Mouse (Mus musculus): ENCODE data around the gene Kdm1b.

The Kdm1b gene

DNA sequence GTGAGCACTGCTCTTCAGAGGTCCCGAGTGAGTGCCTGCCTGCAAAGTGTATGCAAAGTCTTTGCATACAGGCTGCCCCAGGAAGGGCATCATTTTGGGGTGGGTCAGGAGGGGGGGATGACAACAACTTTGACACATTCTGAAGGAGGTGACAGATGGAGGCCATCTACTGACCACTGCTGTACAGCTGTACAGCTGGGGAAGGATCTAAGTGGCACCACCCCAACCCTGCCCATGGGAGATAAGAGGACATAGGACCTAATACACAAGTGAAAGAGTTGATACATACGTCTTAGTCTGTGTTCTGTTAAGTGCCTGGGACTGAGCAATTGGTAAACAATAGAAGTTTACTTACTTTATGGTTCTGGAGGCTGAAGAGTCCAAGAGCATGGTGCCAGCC lies 65.9 kb downstream of the Kdm1b start:
- DNase-seq (ENCODE audit: low spot score in 2 of 2) = no peak

DNA sequence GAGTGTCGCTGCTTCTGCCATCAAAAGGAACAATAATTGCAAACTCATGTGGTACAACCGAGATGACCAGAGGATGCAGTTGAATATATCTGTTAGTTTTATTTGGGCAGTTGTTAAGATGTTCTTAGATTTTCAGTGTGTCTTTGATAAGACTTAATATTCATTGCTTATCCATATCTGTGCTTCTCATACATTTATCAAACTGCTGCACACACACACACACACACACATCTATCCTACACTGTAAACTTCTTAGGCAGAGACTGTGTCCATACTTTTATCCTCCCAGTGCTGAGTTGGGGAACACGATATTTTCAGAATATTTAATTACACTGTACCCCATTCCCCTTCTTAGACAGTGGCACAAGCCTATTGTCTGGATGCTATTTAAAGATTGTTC lies 67.9 kb downstream of the Kdm1b start:
- no peak for DNase-seq (ENCODE audit: low spot score in 2 of 2)

GRCm38 (mm10) chr13:47112056-47112455 lies 68.8 kb downstream of the Kdm1b start:
- DNase-seq (ENCODE audit: low spot score in 2 of 2) = no peak

GRCm38 (mm10) chr13:47112924-47113323 lies 69.6 kb downstream of the Kdm1b start:
- DNase-seq (ENCODE audit: low spot score in 2 of 2) = no peak

DNA sequence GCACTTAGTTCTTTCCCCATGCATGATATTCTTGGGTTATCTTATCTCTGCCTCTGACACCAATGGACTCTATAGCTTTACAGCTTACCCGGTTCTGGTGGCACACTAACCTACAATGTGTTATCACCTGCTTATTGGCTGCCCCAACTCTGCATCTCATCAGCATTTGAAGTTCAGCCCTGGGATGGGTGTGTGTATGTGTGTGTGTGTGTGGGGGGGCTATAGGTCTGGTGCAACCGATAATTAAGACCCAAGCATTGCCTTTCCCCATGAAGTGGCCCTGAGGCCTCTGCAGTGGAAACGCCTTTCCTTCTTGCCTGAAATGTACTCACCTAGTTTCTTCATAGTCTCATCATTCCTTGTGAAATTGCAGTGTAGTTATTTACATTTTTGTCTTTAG lies 72.7 kb downstream of the Kdm1b start:
- DNase-seq (ENCODE audit: low spot score in 2 of 2) = no peak

- no peak for DNase-seq (ENCODE audit: low spot score in 2 of 2)
Measured at GRCm38 (mm10) chr13:47121333-47121889, 78.1 kb downstream of the Kdm1b start.

DNA sequence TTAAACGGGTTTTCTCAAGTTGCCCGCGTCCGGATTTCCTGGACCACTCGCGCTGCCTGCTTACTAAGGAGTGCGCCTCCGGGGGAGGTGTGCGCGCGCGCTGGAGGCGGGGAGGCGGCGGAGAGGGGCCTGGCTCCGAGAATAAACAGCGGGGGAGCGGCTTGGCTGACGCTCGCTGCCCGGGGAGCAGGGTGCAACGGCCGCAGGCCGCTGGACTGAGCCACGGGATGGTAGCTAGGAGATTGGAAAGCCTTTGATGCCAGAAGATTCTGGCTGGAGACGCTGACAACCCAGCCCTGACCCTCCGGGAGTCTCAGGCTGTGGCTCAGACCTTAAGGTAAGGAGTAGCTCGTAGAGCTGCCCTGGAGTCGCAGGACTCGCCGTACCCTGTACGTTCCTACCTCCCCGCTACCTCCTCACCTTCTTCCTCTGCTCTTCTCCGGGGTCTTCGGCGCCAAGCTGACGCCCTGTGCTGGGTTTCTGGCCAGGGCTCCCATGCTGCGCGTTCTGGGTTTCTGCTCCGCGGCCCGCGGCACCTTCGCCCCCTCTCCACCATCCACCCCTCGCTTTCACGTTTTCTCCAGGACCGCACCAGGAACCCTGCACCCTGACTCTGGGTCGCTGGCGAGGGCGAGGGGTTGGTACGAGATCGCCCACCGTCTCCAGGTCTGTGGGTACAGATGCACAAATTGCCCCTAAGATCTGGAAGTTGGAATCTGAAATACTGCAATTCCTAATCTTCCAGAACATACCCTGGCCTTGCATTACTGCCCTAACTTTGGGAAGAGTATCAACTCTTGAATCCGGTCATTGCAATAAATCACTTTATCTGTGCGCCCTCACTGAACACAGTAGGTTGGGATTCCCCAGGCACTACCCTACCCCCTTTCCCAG lies 79.5 kb downstream of the Kdm1b start, which contains the start of gene Rnf144b:
Rnf144b (plus strand) TSS at position 120 of the 894 bp plus-strand sequence.
- DNase-seq (ENCODE audit: low spot score in 2 of 2) = peak in 1 of 2 experiments; percentile 13

GRCm38 (mm10) chr13:47124449-47124848 lies 81.2 kb downstream of the Kdm1b start:
- DNase-seq (ENCODE audit: low spot score in 2 of 2) = no peak

GRCm38 (mm10) chr13:47124986-47125385 lies 81.7 kb downstream of the Kdm1b start:
- DNase-seq (ENCODE audit: low spot score in 2 of 2) = no peak

DNA sequence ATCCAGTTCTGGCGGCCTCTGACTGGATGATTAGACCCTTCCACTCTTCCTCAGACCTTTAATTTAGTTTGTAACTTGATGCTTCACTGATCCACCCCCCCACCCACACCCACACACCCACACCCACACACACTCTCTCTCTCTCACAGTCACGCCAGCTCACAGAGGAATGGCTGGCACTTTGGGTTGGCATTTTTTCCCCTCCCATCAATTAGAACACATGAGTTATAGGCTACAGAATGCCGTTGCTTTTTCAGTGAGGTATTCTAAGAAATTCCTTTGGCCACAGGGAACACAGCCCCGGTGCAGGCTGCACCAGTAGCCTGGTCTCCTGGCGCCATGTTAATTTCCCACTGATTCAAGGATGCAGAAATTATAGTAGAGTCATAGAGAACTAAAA lies 82.3 kb downstream of the Kdm1b start:
- no peak for DNase-seq (ENCODE audit: low spot score in 2 of 2)

DNA sequence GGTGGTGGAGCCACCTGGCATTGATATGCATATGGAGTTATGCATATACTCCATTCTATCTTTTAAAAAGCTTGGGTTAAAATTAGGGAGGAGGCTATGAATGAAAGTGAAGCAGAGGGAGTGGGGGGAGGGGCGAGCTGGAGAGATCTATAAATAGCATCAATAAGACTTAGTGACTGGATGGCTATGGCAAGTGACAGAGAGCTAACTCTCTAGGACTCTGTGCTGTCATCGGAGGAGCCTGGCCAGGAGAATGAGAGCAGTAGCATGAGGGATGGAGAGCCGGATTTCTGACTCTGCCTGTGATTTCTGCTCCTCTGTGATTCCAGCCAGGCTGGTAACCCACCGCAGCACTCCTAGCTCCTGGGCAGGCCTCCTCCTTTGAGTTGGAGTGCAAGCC lies 85.8 kb downstream of the Kdm1b start:
- DNase-seq (ENCODE audit: low spot score in 2 of 2) = no peak

DNA sequence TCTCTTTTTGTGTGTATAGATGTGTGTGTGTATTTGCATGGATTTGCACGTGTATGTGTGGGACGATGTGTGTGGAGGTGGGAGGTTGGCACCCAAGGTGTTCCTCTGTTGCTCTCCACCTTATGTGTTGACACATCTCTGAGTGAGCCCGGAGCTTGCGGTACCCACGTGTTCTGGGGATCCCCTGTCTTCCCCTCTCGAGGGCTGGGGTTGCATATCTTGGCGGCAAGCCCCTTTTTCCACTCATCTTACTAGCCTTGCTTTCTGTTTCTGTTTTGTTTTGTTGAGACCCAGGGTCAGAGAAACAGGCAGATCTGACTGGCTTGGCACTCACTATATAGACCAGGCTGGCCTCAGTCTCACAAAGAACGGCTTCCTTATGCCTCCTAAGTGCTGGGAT lies 89.8 kb downstream of the Kdm1b start:
- DNase-seq (ENCODE audit: low spot score in 2 of 2) = no peak

DNA sequence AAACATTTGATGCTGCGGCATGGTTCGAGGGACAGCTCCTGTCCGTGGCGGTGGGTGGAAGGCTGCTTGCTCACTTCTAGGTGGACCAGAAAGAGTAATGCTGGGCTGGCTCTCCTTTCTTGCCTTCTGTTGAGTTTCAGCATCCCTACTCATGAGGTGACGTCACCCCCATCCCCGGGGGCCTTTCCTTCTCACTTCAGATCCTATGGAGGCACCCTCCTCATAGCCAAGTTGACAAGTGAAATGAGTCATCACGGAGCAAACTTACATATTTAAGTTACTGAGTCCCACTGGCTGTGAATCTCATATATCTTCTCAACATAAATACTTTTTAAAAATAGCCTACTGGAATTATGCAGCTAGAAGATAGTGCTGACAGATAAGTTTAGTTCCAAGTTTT lies 91.5 kb downstream of the Kdm1b start:
- no peak for DNase-seq (ENCODE audit: low spot score in 2 of 2)

Data from heart, adult 9 months (tissue).